Mouse (Mus musculus): Measurements from ENCODE around the gene Npas2.

Npas2 gene

DNA sequence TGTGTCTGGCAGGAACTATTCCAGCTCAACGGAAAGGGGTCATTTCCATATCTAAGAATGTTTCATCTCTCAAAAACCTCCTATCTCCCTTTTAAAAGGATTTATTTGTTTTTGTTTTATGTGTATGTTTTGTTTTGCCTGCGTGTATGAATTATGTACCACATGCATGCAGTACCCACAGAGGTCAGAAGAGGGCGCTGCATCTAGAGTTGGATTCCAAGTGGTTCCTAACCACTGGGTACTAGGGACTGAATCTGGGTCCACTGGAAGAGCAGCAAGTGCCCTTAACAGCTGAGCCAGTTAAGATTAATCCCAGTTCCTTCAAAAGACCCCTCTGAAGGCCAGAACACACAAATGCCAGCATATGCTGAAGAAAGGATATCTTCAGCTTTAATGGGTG lies 24.1 kb downstream of the Npas2 start:
- DNase-seq = peak in 1 of 2 experiments; percentile 13

DNA sequence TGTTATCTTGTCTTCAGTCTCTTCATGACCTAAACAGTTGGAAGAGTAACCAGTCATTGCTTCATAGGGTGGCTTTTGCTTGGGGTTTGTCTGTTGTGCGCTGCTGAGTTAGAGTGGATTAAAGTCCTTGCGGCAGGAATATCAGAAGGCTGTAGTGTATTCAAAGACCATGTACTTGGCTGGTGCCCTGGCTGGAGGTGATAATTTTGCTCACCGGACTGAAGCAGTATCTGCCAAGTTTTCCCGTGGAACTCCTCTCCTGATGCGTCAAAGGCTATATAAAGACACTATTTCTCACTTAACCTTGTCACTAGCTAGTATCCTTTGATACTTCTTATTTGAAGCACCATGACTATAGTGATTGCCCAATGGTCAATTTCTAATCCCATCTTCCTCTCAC lies 34.9 kb downstream of the Npas2 start:
- no peak for DNase-seq

- DNase-seq = no peak
Observed at GRCm38 (mm10) chr1:39230021-39230420, 36.5 kb downstream of the Npas2 start.

DNA sequence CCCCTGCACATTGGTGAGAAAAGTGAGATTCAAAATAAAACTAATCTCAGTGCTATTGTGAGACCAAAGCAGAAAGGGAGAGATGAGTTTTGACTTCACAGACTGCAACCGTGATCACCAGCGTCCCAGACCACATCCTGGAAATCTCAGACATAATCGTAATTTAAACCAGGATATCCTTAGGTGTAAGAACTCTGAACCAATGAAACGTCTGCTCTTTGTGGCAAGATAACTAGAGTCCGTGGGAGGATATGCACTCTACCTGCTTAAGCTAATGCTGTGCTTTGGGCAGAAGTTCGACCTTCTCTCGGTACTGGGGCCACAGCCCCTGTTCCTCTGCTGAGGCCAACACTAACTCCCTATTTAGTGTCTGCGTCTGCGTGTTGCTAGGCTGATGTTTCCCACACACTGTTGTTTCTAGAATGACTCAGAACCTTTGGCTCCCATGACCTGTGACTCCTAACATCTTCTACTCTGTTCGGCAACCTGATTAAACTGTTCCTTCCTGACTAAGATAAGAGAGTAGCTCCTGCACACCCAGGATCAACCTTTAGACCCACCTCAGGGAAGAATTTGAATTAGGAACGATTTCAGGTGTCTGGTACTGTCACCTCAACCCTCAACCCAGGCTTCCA lies 41.4 kb downstream of the Npas2 start:
- no peak for DNase-seq

- DNase-seq = peak; percentile 10 to 50
Observed at GRCm38 (mm10) chr1:39237503-39238255, 44.1 kb downstream of the Npas2 start.

DNA sequence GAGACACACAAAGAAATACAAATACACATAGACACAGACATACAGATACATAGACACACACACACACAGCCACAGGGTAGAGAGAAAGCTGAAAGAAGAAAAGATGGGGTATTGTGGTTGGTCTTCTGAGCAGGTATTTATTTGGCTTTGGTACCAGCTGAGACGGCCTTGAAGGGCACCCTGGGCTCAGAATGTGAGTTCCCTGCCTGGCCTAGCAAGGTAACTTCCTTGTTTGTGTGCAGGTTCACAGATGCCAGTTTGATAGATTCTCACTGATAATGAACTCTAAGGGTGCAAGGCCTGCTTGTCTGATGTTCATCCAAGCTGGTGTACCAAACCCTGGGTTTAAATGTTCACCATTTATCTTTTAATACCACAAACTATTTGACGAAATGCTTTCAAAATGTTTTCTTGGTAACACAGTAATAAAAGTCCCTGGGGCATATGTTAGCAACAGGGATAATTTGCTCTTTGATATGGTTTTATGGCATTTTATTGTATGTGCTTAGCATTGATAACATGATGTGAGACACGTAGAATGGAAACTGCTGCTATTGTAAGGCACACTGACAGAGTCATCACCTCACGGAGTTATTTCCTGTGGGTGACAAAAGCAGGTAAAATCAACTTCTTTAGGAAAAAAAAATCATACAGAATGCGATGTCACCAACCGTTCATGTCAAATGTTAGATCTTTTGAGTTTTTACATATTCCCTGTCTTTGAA lies 47.5 kb downstream of the Npas2 start:
- DNase-seq = no peak

DNA sequence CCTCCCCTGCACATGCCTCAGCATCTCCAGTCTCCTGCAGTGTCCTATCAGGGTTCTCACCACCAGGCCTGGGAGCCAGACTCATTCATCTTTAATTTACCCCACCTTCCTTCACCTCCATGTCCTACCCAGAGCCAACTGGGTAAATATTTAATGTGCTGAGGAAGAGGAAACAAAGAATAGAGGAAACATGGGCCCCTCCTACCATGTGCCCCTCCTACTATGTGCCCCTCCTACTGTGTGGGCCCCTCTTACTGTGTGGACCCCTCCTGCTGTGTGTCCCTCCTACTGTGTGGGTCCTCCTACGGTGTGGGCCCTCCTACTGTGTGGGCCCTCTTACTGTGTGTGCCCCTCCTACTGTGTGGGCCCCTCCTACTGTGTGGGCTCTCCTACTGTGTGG lies 51.2 kb downstream of the Npas2 start:
- no peak for DNase-seq

DNA sequence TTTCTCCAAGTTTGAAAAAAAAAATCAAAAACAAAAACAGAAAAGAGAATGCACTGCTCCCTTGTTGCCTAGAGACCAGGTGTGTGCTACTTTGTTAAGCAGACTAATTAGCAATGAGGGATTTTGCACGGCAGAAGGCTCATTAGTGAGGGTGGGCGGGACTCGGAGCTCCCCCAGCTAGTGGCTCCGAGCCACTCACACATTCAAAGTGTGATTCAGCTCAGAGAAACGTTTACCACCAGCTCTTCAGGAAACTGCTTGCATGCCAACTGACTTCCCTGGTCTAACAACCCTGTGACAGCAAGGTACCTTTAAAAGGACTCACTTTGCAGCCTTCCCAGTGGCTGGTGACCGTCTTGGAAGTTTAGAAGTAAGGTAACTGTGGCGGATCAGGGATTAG lies 58.1 kb downstream of the Npas2 start:
- no peak for DNase-seq

GRCm38 (mm10) chr1:39253771-39254170 lies 60.2 kb downstream of the Npas2 start:
- DNase-seq = peak; percentile 34 to 35

DNA sequence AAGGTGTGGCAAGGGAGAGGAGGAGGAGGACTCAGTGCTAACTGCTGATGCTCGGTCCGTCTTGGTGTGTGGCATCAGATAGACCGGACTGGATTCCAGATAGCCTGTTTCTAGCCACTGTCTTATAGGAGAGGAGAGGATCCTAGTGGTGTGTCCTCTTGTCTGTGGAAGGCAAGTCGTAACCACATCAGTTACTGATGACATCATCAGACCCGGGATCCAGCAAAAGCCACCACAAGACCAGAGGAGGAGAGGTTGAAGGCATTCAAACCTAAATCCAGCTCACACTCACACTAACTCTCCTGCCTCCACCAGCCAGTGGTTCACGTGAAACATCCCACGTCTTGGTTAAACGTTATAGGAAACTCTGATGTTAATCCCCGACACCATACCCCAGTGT lies 62.5 kb downstream of the Npas2 start:
- no peak for DNase-seq

GRCm38 (mm10) chr1:39256513-39257330 lies 63.2 kb downstream of the Npas2 start:
- no peak for DNase-seq

- no peak for DNase-seq
Observed at GRCm38 (mm10) chr1:39257331-39257594, 63.7 kb downstream of the Npas2 start.

DNA sequence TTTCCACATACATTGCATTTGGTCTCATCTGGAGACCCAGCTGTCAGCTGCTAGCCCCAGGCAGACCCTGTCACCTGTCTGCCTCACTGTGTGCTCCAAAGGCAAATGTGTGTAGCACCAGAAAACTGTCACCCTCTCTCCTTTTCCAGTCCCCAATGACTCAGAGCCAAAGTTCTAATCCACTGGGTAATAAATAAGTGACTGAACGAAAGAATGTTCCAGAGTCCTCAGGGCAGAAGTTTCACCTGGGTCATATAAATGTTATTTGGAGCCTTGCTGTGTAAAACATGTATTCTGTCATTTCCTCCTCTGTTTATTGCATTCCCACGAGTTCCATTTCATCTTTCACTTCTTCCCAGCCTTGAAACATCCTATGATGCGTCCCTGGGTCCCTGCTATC lies 66.1 kb downstream of the Npas2 start:
- DNase-seq = no peak

DNA sequence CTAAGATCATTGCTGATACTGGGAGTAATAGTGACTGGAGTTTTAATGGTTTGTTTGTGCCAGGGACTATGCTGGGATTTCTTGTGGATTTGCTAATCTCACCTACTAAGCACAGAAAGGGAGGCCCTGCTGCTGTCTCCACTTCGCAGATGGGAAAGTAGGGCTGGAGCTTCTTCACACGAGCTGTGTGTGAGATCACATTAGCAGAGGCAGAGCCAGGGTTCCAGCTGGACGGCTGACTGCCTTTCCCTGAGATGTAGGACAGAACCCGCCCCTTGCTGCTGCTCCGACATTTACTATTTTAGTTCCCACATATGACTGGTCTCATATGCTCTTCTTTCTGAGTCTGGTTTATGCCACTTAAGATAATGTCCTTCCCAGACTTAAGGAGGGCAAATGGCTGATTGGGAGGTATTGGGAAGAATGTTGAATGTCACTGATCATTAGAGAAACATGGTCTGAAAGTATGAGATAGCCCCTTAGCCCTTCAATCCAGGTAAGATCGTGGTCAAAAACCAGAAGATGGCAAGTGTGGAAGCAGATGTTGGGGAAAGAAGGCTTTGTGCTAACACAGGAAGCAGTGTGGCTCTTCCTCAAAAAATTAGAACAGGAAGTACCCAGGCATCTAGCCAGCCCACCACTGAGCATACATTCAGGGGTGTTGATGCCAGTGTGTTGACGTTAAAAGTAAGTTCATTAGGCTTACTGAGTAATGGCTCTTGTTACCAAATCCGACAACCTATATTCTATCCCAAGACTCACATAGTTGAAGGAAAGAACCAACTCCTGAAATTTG lies 66.8 kb downstream of the Npas2 start:
- no peak for DNase-seq

DNA sequence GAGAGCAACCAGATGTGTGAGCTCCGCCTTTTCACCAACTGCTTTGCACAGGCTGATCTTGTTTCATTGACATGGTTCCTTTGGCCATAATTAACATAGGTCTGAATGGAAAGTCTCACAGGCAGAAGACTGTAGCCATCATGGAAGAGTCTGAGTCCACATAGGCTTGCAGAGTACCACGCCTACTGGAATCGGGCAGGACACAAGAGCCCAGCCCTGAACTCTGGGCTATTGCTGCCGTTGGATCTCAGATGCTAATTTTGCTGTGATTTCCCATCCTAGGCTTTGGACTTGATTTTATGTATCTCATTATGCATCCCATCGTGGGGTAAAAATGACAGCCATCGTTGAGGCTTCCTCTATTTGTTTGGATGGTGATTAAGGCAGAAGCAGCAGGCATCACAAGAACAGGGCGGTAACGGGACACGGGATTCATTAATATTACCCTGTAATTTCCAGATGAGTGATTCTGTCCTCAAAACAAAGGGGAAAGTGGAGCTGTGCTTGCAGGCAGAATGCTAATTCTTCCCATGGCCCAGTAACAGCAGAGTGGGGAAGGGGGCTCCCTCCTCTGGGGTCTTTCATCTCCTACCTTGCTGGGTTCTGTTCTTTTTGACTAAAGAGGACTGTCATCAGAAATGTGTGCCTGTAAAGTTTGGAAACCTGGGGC lies 73.4 kb downstream of the Npas2 start:
- DNase-seq = no peak

DNA sequence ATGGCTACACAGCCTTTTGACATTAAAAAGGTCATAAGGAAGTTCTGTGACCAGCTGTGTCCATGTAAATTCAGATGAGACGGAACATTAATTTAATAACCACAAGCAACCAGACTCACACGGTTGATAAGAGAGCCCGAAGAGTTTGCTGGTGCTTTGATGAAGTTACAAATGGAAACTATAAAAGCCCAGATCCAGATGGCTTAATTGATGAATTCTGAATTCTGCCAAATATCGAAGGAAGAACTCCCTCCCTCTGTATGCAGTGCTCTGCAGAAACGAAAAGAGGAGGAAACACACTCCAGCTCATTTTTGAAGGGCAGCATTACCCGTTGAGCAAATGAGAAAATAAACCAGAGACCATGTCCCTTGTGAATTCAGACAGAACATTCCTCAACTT lies 79.4 kb downstream of the Npas2 start:
- DNase-seq = no peak

- no peak for DNase-seq
Observed at GRCm38 (mm10) chr1:39280391-39280790, 86.9 kb downstream of the Npas2 start.

DNA sequence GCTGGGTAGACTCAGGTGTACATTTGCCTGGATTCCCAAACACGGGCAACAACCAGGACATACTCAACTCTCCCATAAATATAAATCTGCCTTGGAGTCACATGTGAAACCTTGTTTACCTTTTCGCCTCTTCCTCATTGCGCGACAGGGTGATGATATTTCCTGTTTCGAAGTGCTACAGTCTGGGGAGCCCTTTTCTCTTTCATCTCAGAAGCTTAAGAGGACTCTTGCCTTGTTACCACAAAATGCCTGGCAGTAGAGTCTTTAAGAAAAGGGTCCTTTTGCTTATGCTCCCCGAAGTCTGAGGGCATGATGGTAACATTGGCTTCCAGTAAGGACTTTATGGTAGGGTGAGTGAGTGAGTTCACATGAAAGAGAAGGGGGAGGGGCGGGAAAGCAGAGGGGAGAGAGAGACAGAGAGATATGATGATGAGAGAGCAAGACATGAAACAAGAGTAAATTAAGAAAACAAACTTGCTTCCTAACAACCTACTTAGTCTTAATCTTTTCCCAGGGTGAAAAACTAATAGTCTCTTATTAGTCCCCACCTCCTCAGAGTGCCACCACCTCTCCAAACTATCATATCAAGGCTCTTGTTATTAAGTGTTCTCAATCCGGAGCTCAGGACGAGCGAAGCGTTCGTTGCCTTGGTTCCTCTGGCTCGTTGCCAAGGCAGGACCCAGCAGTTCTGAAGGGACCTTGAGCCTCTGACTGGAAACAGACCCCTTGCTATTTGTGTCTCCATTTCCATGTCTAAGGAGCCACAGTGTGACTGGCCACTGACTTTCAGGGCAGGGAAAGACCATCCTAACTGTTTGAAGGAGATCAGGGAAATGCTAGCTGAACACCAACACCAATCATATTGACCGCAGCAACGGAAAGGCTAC lies 87.7 kb downstream of the Npas2 start:
- peak; percentile 54 to 75 for DNase-seq

- no peak for DNase-seq
Observed at GRCm38 (mm10) chr1:39281888-39282287, 88.4 kb downstream of the Npas2 start.

- DNase-seq = peak; percentile 15 to 31
Observed at GRCm38 (mm10) chr1:39283323-39283722, 89.8 kb downstream of the Npas2 start.

DNA sequence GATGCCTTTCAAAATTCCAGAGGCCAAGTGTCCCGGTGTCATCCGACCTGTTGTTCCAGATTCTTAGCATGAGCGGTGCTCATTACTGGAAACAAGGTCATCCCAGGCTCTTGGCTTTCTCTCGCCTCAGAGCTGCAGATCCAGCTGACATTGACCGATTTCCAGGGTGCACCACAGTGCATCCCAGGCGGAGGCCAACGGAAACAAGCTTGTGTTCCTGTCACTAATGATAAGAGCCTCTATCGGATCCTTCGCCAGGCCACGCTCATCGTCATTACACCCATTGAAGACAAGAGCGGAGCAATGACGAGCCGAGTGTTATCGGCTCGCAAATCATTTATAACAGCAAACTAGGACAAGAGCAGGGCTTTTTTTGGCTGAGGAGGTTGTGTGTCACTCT lies 91.3 kb downstream of the Npas2 start:
- DNase-seq = peak; percentile 23 to 61
